Comparison of ENCODE assay signal across 8 mouse cellular contexts in the genomic region with DNA sequence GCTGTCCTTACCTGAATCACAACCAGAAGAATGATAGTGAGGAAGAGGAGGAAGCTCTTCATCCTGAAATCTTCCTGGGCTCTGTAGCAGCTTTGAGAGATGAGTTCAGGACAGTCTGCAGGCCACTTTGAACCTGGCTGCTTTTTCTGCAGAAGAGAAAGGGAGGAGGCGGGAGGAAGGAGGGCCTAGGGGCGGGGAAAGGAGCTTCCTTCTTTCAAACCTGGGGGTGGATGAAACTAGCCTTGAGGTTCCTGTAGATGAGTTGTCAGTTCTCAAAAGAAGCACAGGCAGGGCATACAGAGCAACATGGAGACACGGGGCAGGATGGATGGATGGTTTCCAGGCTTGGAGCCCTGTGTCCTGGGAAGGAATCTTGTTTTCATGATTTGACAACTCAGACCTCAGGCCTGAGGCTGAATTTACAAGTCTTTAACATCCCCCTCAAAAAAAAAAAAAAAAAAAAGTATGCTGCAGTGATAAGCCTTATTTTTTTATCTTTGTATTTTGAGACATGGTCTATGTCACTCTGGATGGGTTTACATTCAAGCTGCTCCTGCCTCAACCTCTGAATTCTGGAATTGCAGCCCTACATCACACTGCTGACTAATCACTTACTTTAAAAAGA. TPM values are rescaled to one million over a fixed set of nuclear protein-coding genes. Genes with fewer than 3 reads are reported as not detected.
DNase-seq lines count a peak whose midpoint lies in the region; ATAC-seq lines count a peak whose summit lies in the region.

TSS of gene Cd52 (minus strand) at position 160 of the 625 bp plus-strand sequence.

- H3K4me2 ChIP-seq in limb, embryonic 15.5 days = no peak within 1 kb of the TSS
- H3K4me2 ChIP-seq in midbrain, embryonic 14.5 days (ENCODE audit: low read length) = no peak within 1 kb of the TSS

- intact Hi-C loops in left cerebral cortex, postnatal 36 days (cut with DNase I) = no loop called here

- no peaks in the 10 kb centered on the region for H3K4me1 ChIP-seq in limb, embryonic 15.5 days
- H3K4me1 ChIP-seq in midbrain, embryonic 14.5 days (ENCODE audit: control insufficient read depth, insufficient read depth, low read length) = no peaks in the 10 kb centered on the region

- WGBS in limb, embryonic 15.5 days = 57% methylated on average over 3 of the region's 3 CpGs
- 48% methylated on average over 3 of the region's 3 CpGs for WGBS in midbrain, embryonic 14.5 days

- no peaks in the 10 kb centered on the region for H3K9me3 ChIP-seq in limb, embryonic 15.5 days
- no peaks in the 10 kb centered on the region for H3K9me3 ChIP-seq in midbrain, embryonic 14.5 days (ENCODE audit: control insufficient read depth, low read length)

- no peaks in the 10 kb centered on the region for H3K27me3 ChIP-seq in limb, embryonic 15.5 days
- H3K27me3 ChIP-seq in midbrain, embryonic 14.5 days (ENCODE audit: control insufficient read depth, insufficient read depth, low read length) = no peaks in the 10 kb centered on the region

- no peak within 1 kb of the TSS for H3K4me3 ChIP-seq in limb, embryonic 15.5 days
- H3K4me3 ChIP-seq in midbrain, embryonic 14.5 days (replicated peaks; ENCODE audit: low read depth, low read length) = no peak within 1 kb of the TSS

- ATAC-seq in limb, embryonic 15.5 days (ENCODE audit: insufficient number of reproducible peaks, low FRiP score, low TSS enrichment, low read depth) = no peak
- ATAC-seq in midbrain, embryonic 14.5 days (ENCODE audit: low FRiP score, low TSS enrichment) = no peak

- H3K36me3 ChIP-seq in limb, embryonic 15.5 days = no peaks in the 10 kb centered on the region
- H3K36me3 ChIP-seq in midbrain, embryonic 14.5 days (ENCODE audit: control insufficient read depth, insufficient read depth, low read length) = no peaks in the 10 kb centered on the region

- peak; percentile 89 for DNase-seq in CD4-positive helper T cell, adult 2 months (ENCODE audit: low read depth, low spot score)
- DNase-seq in T-cell, adult 2 months (ENCODE audit: low spot score) = peak; percentile 86
- DNase-seq in natural killer cell, adult 2 months (ENCODE audit: low spot score in 2 of 2) = peak; percentile 69 to 82
- DNase-seq in cerebellum, postnatal 36 days = no peak
- no peak for DNase-seq in left cerebral cortex, postnatal 36 days (ENCODE audit: low spot score in 2 of 2)
- no peak for DNase-seq in yolk sac, embryonic 10.5 days (ENCODE audit: low spot score)
- DNase-seq in midbrain, embryonic 14.5 days = no peak

- H3K9ac ChIP-seq in limb, embryonic 15.5 days = no peak within 1 kb of the TSS
- no peak within 1 kb of the TSS for H3K9ac ChIP-seq in midbrain, embryonic 14.5 days (replicated peaks; ENCODE audit: low read length)

- no peak within 1 kb of the TSS for H3K27ac ChIP-seq in limb, embryonic 15.5 days
- H3K27ac ChIP-seq in midbrain, embryonic 14.5 days (replicated peaks; ENCODE audit: low read depth, low read length) = no peak within 1 kb of the TSS

RNA-seq across cellular contexts. Expression of gene Cd52, which starts in this region (rescaled TPM):
- 15.9 and 20.1 TPM in 2 replicates for polyA plus RNA-seq in limb, embryonic 15.5 days (2015; fragmentation: Nextera tagmentation; extraction: Ambion mirVana)
- 1 to 10 TPM; 1.4 to 2.7 TPM for total RNA-seq in left cerebral cortex, postnatal 36 days (2021)
- polyA plus RNA-seq in midbrain, embryonic 14.5 days (2014; fragmentation: Nextera tagmentation; extraction: Ambion mirVana) = 1.8 and 4.5 TPM in 2 replicates

Comparison
In these comparisons a context has a peak if more than half of its experiments do, and no peak if none do; other contexts are left out.
1. DNase-seq: peak in CD4-positive helper T cell, adult 2 months (single experiment), T-cell, adult 2 months (single experiment) and natural killer cell, adult 2 months (2 of 2); none in cerebellum, postnatal 36 days (0 of 2), left cerebral cortex, postnatal 36 days (0 of 2), yolk sac, embryonic 10.5 days (single experiment) and midbrain, embryonic 14.5 days (single experiment).